Mouse (Mus musculus): ENCODE measurements at regions not wholly inside any gene's neighbourhood (a gene's known extent, or its start where the extent isn't known, plus 50 kb on each side); places are given as distances from the start of the nearest gene placed in this dataset.

- no peak for TF ChIP-seq CTCF (IDR thresholded peaks at IDR 0.05; ENCODE audit: borderline replicate concordance, insufficient read depth, low read depth, low read length)
- no peak for TF ChIP-seq POLR2A (IDR thresholded peaks at IDR 0.05; ENCODE audit: borderline replicate concordance, insufficient read depth, low read length)
These were observed 181.5 kb downstream of the Diras2 start for GRCm38 (mm10) chr13:52349606-52350005.
